Mouse (Mus musculus) central nervous system, embryonic 11.5 days (tissue): ENCODE measurements around the gene Susd6. TPM values are rescaled to one million over a fixed set of nuclear protein-coding genes. Genes with fewer than 3 reads are reported as not detected.

Experiments used
- polyA plus RNA-seq: library from polyadenylated mRNA; depleted of rRNA; stranded (reverse); fragments of >200 nt; gene quantifications from 2 replicates; pipeline ENCODE4 v1.2.3, GENCODE M21; 2012; rRNA removed

Susd6 gene
- polyA plus RNA-seq: 16.6 and 20.6 TPM in 2 replicates

DNA sequence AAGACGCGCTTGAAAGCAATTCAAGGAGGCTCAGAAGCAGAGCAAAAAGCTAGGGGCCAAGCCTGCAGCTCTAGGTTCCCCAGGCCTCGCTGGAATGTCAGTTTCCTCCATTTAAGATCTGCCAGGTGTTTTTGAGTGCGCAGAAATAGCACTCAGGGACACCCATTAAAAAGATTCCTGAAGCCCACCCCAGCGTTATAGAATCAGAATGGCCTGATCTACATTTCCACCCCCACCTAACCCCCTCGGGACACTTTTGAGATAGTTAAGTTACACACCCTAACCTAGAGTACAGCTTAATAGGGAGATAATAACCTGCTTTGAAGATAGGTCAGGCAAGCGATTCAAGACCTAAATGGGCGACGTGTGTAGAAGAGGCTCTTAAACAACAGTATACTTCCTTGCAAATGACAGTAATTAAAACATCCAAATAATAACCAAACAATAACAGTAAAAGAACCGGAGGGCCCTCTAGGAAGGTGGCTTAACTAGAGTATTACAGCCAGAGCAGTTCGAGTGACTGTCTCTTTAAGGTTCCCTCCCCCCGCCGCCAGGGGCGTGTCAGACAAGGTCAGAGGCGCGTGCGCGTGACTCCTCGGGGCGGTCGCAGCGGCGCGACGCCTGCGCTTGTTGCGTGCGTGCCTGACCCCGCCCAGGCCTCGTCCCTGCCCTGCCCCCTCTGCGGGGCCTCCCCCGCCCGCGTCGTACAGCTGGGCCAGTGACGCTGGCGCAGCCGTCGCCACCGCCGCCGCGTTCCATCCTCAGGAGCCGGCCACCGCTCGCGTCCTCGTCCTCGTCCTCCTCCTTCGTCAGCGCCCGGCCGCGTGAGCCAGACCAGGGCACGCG, at the start of gene Susd6:
TSS of gene Susd6 (plus strand) at position 662 of the 846 bp plus-strand sequence.

DNA sequence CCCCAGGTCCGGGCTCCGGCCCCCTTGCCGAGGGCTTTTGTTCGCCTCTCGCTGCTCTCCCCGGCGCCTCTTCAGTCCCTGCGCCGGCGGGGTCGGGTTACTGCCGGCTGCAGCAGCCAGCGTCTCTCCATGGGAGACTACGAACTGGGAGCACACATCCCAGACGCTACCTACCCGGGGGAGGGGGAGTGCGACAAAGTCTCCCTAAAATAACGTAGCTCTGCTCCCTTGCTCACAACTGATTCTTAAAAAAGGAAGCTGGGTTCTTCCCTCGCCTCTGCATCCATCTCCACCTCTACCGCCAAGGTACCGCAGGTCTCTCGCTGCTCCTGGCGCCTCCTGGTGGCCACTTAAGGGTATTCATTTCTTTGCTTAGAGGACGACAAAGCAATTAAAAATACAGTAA, 29.9 kb upstream of the Susd6 start, which contains the start of gene Ccdc177:
TSS of gene Ccdc177 (minus strand) at position 292 of the 406 bp plus-strand sequence.

Other genes starting within 250 kb of the Susd6 start
- 19.8 and 29.1 TPM in 2 replicates for gene Slc39a9, start 146.6 kb upstream of the Susd6 start, polyA plus RNA-seq
- 364 and 556 TPM in 2 replicates for gene Erh, start 146.2 kb upstream of the Susd6 start, polyA plus RNA-seq
- gene Plekhd1, start 97.9 kb upstream of the Susd6 start, polyA plus RNA-seq: 2.4 and 3.9 TPM in 2 replicates
- gene Ccdc177, start 29.8 kb upstream of the Susd6 start, polyA plus RNA-seq: 4.4 and 8.3 TPM in 2 replicates
- gene Srsf5, start 155.0 kb downstream of the Susd6 start, polyA plus RNA-seq: 876 and 1,431 TPM in 2 replicates
- gene Slc10a1, start 178.2 kb downstream of the Susd6 start, polyA plus RNA-seq: not detected in 2 replicates
- 21.6 and 22.4 TPM in 2 replicates for gene Smoc1, start 236.3 kb downstream of the Susd6 start, polyA plus RNA-seq